Mouse (Mus musculus): ENCODE data around the gene Gm37240. TPM values are rescaled to one million over a fixed set of nuclear protein-coding genes. Genes with fewer than 3 reads are reported as not detected.
"Not testable (repeated sequence)": the region's sequence is repeated elsewhere in the genome, so short reads cannot be mapped to it uniquely, and the experiment has no call there.

Gm37240 gene
- total RNA-seq, 2 experiments from 2014 or later: not detected

- peak; percentile 22; the same call in 1 of the 2 replicates for ATAC-seq (replicated peaks; ENCODE audit: poor library complexity, severe bottlenecking)
These were observed 997.7 kb downstream of the Gm37240 start for GRCm38 (mm10) chr3:84889648-84890047.

- peak; percentile 94 for ATAC-seq (replicated peaks; ENCODE audit: poor library complexity, severe bottlenecking)
These were observed 1003.4 kb downstream of the Gm37240 start for GRCm38 (mm10) chr3:84883817-84884483.

- no peak for ATAC-seq (replicated peaks; ENCODE audit: poor library complexity, severe bottlenecking)
These were observed 1011.1 kb downstream of the Gm37240 start for GRCm38 (mm10) chr3:84876211-84876610.

GRCm38 (mm10) chr3:84875306-84875705, 1012.0 kb downstream of the Gm37240 start:
- ATAC-seq (replicated peaks; ENCODE audit: poor library complexity, severe bottlenecking): no peak

GRCm38 (mm10) chr3:84870126-84870525, 1017.2 kb downstream of the Gm37240 start:
- no peak for ATAC-seq (replicated peaks; ENCODE audit: poor library complexity, severe bottlenecking)

DNA sequence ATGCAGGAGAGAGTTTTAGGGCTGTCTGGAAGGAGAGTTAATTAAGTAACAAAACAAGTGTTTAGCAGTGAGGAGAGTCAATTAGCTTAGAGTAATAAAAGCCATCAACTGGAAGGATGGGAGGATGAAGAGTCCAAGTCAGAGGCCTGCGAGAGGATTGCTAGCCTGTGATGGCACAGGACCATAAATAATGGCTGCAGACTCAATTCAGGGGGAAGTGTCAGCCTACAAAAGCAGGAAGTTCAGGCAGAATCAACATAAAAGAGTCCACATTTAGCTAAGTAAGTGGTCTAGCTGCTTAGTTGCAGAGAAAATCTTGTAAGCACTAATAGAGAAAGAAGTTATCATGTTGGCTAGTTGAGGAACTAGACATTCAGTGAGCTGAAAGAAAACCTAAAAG, 1019.3 kb downstream of the Gm37240 start:
- ATAC-seq (replicated peaks; ENCODE audit: poor library complexity, severe bottlenecking): no peak

DNA sequence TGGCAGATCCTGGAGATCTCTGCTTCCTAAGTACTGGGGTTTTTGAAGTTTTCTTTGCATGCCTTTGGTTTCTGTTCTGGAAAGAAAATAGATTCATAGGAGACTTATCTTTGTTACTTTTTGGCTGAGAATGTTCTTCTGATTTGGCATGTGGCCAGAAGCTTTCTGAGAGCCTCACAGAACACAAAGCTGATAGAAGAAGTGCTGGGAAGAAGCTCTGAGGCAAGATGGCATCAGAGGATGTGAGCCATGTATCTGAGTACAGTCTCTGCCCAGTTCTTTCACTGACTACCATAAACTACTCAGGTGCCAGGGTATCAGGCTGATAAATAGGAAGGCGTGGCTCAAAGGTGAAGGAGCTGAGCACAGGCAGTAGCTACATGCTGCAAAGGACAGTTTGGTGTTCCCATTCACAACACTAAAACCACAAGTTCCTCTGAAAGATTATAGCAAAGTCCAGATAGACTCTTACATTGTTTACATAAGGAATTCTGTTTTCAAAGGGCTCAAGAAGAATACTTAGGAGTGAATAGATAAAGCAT, 1019.8 kb downstream of the Gm37240 start:
- ATAC-seq (replicated peaks; ENCODE audit: poor library complexity, severe bottlenecking): no peak

GRCm38 (mm10) chr3:84866866-84867265, 1020.5 kb downstream of the Gm37240 start:
- ATAC-seq (replicated peaks; ENCODE audit: poor library complexity, severe bottlenecking): no peak

DNA sequence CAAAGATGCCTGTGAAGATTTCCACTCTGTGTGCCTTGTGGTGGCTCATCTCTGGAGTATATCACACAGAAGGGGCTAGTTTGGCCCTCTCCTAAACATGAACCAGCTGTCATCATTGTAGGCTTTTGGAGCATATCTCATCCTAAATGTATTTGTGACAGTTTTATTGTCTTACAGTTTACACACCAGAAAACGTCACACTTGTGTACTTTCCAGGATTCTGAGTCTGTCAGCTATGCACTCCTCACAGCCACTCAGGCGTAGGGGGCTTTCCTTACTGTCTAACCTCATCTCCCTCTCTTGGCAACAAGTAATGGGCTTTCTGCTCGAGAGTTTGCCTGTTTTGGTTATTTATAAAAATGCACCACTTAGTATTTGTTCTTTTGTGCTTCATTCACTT, 1021.6 kb downstream of the Gm37240 start:
- ATAC-seq (replicated peaks; ENCODE audit: poor library complexity, severe bottlenecking): no peak

- not testable (repeated sequence) for ATAC-seq (replicated peaks; ENCODE audit: poor library complexity, severe bottlenecking)
These were observed 1025.5 kb downstream of the Gm37240 start for GRCm38 (mm10) chr3:84861817-84862216.

DNA sequence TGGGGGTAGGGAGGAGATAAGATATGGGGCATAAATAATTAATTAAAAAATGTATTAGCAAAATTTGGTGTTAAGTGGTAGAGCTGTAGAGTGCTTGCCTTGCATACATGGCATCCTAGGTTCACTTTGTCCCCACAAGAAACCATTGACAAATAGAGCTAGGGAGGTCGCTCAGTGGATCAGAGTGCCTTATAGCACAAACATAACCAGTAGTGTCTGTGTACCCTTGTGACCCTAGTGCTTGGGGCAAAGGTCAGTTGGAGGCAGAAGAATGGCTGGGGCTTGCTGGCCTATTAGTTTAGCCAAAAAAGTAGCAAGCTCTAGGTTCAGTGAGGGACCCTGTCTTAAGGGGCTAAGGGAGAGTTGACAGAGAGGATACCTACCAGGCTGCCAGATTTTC, 1026.6 kb downstream of the Gm37240 start:
- ATAC-seq (replicated peaks; ENCODE audit: poor library complexity, severe bottlenecking): no peak

- 0 out of 2 replicates have a peak, but pooled peaks have one; percentile 52 for ATAC-seq (replicated peaks; ENCODE audit: poor library complexity, severe bottlenecking)
These were observed 1032.9 kb downstream of the Gm37240 start for GRCm38 (mm10) chr3:84854440-84854839.

- ATAC-seq (replicated peaks; ENCODE audit: poor library complexity, severe bottlenecking): no peak
These were observed 1034.4 kb downstream of the Gm37240 start for GRCm38 (mm10) chr3:84852877-84853276.

GRCm38 (mm10) chr3:84851801-84852200, 1035.5 kb downstream of the Gm37240 start:
- no peak for ATAC-seq (replicated peaks; ENCODE audit: poor library complexity, severe bottlenecking)

GRCm38 (mm10) chr3:84850418-84850817, 1036.9 kb downstream of the Gm37240 start:
- ATAC-seq (replicated peaks; ENCODE audit: poor library complexity, severe bottlenecking): no peak

DNA sequence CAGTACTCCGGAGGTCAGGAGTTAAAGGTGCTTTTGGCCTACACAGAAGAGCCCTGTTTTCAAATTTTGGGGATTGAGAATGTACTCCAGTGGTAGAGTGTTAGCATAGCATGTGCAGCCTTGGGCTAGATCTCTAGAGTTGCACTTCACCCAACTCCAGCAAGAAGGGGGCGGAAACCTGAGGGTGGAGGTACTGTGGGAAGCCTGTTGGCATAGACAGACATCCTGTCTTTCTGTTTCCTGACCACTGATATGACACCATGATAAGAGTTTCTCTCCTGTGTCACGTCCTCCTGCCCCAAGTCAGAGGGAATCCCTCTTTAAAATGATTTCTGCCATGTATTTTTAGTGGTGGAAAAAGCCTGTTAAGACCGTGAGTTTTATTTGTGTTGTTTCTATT, 1038.5 kb downstream of the Gm37240 start:
- peak; percentile 76 for ATAC-seq (replicated peaks; ENCODE audit: poor library complexity, severe bottlenecking)

GRCm38 (mm10) chr3:84843594-84843993, 1043.7 kb downstream of the Gm37240 start:
- ATAC-seq (replicated peaks; ENCODE audit: poor library complexity, severe bottlenecking): no peak; the same call in 1 of the 2 replicates

DNA sequence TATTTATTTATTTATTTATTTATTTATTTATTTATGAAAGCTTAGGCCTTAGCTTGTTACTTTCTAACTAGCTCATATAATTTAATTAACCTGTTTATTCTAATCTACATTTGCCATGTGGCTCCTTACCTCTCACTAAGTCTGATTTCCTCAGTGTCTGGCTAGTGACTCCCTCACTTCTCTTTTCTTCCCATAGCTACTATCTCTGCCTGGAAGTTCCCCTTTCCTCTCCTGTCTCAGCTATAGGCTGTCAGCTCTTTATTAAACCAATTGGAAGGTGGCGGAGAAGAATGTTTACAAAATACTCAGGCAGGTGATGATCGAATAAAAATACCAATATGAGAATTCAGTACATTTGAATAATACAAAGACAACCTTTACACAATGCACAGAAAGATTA, 1044.5 kb downstream of the Gm37240 start:
- ATAC-seq (replicated peaks; ENCODE audit: poor library complexity, severe bottlenecking): peak; percentile 98

GRCm38 (mm10) chr3:84841271-84841670, 1046.0 kb downstream of the Gm37240 start:
- ATAC-seq (replicated peaks; ENCODE audit: poor library complexity, severe bottlenecking): no peak

- ATAC-seq (replicated peaks; ENCODE audit: poor library complexity, severe bottlenecking): no peak
These were observed 1047.8 kb downstream of the Gm37240 start for GRCm38 (mm10) chr3:84839499-84839898.

DNA sequence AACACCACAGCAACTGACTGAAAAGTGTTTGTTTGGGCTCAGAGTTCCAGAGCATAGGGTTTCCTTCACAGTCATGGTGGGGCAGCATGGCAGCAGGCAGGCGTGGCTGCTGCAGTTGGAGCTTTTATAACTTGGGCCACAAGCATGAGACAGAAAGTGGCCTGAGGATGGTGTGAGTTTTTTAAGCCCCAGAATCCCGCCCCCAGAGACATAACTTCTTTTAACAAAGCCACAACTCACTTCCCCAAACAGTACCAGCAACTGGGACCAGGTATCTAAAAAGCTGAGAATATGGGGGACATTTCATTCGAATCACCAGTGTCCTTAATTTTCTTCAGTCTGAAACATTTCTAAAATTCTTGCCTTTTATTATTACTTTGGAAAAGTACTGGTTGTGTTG, 1049.3 kb downstream of the Gm37240 start:
- peak; percentile 21 for ATAC-seq (replicated peaks; ENCODE audit: poor library complexity, severe bottlenecking)

DNA sequence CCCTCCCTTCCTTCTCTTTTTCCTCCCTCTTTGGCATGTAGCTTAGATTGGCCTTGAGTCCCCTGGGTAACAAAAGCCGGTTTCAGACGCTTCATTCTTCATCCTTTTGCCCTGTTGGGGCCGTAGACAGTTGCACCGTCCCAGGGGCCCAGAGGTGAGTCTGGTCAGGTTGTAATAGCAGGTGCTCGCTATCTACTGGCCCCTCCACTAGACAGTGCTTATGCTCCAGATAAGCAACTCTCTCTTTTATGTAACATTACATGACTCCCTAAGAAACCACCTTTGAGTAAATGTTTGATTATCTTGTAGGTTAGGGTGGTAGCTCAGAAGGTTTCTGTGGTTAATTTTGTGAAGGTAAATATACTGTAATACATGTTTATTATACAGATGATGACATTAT, 1051.3 kb downstream of the Gm37240 start:
- no peak for ATAC-seq (replicated peaks; ENCODE audit: poor library complexity, severe bottlenecking)
